Mouse (Mus musculus) CD4-positive helper T cell, adult 2 months (primary cell): ENCODE results near the gene Stk39.
A peak's percentile ranks its signal among the peaks of the same experiment; 100 is the strongest.

ENCODE experiments used
- DNase-seq: peaks from one replicate; pipeline ENCODE4 v3.0.0-alpha.2; 2012; ENCODE audit warnings: low read depth, missing footprints, low spot score

Stk39 gene

DNA sequence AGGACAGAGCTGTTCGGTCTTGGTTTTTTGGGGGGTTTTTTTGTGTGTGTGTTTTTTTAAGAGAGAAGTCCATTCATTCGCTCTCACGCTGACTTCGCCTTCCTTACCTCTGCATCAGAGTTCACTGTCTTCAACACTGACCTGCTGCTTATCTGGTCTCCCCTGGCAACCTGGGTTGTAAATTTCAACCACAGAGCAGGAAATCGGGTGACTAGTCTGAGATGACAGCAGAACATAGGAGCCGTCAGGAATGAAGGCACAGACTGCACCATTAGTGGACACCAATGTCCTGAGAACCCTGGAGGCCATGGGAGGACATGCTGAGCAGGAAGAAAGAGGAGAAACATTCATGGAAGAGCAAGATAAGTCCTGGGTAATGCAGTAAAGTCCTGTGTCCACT is 51.1 kb downstream of the Stk39 start:
- no peak for DNase-seq

DNA sequence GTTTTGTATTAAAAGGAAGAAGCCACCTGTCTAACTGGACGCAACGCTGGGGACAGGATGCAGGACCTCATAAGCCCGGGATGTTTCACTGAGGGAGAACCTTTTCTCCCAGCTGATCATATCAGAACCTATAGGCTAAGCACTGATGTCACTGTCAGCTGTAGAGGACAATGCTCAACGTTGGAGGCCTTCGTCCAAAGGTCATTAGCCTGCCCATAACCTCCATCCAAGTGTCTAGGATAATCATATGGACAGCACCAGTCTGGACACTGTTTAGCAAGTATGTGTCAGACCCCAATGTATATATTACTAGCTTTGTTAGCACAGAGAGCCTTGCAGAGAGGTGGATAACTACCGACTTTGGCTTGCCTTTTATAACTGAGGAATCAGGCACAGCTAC is 51.8 kb downstream of the Stk39 start:
- DNase-seq: no peak

DNA sequence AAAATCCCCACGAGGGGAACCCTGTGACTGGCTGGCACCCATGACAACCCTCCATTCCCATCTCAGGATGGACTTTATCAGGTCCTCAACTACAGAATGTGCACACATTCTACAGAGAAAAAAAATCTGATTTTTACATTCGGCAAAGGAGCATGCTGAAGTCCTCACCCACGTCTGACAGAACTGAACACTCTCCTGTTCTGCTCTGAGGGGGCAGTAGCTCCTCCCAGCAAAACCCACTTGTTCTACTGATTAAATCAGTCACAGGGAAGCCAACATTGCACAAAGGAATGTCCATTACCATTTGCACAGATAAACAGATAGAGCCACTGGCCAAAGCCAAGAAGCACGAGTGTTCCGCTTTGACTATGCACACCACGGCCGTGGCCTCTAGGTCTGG is 52.3 kb downstream of the Stk39 start:
- DNase-seq: no peak

DNA sequence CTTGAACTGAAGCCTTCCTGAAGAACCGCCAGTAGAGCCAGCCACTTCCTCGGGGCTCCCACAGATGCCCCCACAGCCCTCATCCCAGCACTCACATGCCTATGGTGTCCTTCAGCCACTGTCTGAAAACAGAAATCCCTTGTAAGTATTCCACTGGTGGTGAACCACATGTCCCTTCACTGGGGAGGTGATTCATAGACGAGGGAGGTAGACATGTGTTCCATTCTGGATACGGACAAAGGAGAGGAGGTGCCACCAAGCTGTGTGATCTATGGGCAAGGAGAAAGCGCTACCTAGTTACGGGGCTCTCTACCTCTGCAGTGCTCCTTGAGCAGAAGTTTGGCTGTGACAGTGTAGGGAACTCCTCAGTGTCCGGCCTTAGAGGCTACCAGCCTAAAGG is 52.9 kb downstream of the Stk39 start:
- no peak for DNase-seq

DNA sequence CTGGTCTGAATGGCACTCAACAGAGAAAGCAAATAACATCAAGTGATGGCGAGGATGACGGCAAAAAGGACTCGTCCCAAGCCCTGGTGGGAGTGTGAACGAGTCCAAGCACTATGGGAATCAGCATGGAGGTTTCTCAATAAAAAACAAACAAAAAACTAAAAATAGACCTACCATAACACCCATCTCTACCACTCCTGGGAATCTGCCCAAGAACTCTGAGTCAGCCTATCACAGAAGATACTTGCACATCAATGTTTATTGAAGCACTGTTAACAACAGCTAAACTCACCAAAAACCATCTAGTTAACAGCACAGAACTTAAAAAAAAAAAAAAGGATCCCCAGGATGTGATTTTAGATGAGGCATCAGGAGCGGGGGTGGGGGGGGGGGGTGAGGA is 55.0 kb downstream of the Stk39 start:
- no peak for DNase-seq

DNA sequence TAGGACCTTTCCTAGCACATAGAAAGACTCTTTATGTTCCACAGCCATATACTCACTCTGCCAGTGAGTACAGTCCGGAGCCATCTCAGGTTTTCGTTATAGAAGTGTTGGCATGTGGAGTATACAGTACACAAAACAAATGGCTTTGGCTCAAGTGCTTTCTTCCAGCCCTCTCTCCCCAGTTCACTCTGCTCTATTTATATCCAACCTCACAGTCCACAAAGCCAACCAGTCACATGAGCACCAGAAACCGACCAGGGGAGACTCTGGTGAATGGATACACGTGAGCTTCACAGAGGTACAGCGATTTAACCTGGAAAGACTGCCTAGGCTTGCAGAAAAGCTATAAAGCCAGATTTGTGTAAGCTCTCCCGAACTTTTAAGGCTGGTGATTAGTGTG is 56.4 kb downstream of the Stk39 start:
- no peak for DNase-seq

DNA sequence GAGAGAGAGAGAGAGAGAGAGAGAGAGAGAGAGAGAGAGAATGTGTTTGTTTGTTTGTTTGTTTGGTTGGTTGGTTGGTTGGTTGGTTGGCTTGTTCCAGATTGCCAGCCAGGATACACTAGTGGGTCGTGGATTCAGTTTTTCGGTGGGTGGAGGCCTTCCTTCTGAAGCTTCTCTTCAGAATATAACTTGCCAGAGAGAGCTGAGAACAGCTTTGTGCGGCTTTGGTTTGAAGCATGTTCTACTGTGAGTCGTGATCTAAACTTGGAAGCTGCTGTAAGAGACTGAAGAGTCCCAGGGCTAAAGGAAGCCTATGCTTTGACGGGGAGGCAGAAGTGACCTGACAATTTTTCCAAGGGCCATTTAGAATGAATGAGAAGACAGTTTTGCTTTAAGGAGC is 59.9 kb downstream of the Stk39 start:
- DNase-seq: no peak

DNA sequence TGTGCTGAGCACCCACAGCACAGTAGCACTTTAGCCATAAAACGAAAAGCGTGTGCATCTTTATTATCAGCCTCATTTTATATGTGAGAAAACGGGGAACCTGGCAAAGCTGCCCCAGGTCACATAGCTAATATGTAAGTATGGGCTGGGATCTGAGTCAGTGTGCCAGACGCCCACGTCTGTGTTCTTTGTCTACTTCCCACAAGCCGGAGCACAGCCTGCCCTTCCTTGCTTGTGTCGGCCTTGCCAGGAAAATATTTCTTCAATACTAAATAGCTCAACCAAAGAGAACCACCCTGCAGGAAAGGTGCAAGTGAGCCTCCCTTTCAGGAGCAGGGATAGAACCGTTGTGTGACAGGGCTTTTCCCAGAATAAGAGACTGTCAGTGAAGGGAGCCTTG is 60.9 kb downstream of the Stk39 start:
- no peak for DNase-seq

DNA sequence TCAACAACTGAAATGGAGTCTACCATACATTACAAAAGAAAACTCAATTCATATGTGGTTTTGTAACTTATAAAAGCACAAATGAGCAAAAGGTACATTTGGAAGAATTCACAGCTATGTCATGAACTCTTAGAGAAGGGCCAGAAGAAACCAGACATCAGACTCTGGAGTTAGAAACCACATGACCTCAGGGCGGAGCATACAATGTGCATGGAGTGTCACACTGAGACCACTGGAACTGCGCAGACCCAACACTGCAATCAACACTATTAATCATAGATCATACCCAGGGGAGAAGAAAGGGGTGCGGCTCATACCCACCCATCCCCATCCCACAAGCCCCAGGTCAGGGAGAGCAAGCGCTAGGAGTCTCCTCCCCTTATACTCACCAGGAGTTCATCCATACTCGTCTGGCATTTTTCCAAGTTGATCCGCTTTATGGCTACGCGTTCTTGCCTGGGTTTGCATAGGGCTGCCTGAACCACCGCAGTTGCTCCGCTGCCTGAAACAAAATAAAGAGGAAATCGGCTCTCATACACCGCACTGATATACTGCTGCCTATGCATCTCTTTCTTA is 62.3 kb downstream of the Stk39 start:
- no peak for DNase-seq

DNA sequence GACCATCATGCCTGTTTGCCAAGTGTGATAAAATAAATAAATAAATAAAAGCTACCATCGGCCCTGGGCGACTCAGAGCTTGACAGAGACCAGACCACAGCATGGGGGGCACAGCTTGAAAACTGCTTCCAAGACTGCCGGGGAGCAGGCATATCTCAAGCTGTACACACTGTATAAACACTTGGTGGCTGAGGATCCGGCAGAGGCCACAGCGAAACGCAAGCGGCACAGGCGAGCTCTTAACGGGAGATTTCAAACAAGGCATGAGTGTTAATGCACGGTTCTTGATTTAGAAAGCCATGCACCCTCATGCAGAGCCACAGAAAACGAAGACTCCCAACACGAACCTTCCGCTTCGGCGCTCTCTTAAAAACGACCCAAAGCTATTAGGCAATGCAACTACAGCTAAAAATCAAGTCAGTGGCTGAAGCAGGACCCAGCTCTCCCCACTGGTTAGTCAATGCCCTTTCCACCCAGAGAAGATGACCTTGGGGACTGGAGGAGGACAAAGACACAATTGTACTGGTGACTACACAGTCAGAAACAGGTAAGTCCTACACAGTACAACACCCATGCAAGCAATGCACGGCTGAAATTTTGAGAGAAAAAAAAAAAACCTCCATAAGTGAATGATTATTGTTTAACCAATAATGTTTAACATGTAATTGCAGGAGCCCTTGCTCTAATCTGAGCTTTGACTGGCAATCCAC is 63.6 kb downstream of the Stk39 start:
- no peak for DNase-seq

DNA sequence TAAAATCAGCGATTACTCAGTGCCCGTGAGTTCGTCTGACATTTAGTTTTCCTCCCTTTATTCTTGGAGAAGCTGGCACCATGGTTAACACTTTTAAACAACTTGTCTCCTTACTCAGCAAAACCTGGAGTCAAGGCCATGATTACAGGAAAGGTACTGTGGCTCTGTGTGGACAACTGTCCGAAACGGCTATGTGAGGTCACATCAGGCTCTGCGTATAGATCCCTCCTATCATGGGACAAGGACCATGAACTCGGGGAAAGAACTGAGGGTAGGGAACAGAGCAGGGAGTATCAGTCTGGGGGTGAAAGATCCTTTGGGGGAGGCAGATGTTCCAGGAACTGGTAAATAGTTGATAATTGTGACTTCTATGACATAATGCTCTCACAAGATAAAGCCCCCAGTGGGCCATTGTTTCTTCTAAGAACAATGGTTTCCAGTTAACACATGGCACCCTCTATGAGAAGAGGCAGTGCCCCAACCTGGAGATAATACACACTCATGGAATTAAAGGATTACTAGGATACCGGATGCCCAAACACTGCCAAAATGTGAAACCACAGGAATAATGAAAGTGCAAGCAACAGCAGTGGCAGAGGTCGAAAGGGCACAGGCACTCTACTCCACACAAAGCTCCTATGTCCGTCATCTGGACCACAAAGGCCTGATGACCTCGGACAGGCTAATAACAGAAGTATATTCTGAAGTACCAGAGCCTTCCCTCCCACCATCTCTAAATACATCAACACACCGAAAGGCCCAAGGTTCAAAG is 64.7 kb downstream of the Stk39 start:
- no peak for DNase-seq

DNA sequence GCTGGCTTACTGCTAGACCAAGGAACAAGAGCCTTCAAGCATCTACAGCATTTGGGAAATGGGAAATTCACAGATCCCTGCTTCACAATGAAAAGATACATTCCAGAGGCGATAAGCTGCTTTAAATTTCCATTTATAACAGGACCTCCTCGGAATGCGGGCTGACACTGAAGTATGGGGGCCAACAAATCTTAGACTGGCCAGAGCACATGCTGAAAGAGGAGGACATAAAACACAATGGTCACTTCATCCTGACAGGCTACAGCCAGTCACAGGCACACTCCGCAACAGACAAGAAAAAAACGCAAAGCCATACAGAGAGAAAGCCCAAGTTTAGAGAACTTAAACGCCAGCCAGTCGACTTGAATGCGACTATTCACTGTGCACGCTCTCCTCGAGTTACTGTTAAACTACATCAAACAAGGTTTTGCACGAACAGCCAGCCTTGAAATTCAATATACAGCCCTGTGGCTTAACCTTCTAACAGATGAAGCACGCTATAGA is 65.4 kb downstream of the Stk39 start:
- no peak for DNase-seq

DNA sequence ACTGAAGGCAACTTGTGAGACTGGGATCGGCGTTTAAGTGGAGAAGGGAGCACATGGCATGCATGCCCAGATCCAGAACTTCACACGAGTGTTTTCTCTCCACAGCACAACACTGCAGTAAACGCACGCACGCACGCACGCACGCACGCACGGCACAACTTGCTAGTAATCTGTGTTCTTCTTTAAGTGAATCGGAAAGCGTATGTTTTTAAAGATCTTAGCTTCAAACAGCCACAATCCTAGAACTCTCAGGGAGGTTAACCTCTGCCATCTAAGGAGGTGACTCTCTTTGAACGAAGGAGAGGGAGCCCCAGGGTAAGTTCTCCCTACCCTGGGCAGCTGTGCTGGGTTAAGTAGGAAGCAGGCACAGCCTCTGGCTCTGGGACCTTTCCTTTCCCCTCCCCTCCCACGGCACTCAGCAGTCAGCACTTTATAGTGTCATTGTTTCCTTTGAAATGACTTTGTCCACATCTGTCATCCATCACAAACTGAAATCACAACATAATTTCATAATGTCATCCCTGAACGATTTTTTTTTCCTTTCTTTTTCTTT is 66.8 kb downstream of the Stk39 start:
- DNase-seq: no peak

DNA sequence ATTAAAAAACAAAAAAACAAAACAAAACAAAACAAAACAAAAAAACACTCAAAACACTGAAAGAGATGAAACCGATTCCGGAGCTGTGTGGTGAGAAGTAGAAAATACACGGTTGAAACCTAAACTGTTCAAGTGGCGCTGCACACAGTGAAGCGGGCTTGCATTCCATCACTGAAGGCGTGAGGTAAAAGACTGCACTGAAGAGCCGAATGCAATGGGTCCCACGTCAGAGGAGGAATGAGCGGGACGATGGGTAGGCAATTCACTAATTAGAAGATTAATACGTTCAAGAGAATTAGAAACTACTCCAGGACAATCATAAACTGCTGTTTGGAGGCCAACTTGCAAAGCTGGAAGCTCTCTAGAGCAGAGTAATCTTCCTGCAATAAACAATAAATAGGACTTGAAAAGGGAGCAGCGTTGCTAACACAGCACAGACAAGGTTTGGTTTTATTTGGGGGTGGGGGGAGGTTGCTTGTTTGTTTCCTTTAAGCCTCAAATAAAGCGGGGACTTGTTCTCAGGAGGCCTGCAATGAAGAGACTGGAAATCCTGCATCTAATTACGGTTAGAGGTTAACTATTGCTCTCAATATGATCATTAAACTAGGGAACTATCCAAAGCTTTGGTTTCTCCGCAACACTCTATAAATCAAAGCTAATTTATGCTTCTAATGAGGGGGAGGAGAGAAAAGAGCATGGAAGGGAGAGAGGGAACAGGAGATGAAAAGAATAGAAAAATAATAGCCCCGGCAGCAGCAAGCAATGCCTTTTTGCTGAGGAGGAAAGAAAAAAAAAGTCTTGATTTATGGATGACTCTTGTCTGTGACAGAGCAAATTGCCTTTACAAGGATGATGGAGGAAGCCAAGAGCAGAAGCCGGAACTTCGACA is 67.5 kb downstream of the Stk39 start:
- no peak for DNase-seq

DNA sequence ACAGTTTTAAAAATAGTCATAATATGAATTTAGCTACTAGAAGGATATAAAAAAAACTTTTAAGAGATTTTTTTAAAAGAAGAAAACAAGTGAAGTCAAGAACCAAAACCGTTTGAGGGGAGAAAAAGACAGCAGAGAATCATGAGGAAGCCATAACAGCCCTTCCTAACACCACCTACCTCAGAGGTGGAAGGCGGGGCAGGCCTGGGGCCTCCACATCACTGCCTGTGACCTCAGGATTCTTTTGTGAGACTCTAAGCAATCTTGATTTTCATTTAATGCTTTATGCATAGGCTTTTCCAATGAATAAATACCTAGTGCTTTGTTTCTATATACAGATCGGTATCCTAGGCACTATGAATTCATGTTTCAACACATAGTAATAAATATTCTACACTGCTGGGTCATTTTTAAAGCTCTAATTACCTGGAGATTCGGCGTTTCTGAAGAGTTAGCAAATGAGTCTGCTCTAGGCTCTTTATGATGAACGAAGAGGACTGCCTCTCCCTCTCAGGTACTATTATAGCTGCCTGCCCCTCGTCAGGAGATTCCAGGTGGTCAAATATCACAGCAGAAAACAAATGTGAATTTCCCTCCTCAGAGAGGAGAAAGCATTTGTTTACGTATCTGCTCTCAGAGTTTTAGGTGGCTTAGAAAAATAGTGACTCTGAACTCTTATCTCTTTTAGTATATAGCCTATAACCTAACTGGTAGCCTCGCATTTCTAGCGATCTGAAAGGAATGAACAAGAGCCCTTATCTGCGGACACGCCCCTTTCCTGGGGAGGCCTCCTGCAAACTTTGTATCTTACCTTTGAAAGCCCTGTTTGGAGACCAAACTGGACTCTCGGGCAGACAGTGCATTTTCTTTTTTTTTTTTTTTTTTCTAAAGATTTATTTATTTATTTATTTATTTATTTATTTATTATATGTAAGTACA is 78.2 kb downstream of the Stk39 start:
- no peak for DNase-seq

DNA sequence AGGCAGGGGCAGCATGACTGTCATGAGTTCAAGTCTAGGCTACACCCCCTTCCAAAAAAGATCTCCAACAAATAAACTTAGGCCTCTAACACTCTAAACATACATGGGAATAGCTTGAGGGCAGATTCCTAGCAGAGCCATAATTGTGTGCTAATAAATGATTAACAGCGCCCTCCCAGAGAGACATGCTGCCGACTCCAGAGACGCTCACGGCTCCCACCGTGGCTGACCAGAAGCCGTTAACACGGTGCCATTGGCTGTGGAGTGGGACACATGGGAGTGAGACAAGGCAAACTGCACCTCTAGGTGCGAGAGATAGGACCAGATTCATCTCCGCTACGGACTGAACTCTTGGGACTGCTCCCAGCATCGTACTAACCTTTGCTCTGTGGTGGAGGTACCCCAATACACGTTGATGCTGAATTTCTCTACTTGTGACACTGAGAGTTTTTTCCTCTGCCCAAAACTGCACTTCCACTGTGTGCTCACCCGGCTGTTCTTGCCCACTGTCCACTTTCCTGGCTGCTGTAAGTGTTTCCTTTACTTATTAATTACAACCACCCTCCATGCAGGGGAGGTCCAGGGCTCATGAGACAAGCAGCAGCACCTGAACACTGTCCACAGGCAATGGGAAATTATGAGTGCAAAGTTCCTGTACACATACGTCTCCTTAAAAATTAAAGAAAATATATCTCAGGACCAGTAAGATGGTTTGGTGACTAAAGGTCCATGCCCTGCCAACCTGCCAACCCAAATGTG is 84.1 kb downstream of the Stk39 start:
- DNase-seq: no peak

DNA sequence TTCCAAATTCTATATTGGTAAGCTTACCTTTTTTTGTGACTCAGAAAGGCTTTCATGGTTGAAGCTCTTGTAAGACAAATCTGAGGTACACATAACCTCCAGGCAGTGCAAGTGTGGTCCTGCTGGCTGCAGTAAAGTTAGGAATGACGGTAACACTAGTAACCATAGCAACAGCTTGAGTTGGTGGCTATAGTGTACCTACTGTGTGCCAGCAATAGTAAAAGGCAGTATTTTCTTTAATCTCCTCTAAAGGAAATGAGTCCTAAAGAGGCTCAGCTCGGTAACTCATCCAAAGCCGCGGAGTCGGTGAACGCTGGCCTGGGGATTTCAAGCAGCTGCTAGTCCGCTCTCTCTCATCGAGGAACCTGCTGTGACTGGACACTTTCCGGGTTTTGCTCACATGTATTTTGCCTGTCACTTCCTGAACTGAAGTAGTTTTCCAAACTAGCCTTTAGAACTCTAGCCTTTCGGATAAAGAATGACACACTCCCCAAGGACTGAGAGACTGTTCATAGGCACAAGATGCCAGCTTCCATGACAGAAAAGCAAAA is 85.7 kb downstream of the Stk39 start:
- no peak for DNase-seq

DNA sequence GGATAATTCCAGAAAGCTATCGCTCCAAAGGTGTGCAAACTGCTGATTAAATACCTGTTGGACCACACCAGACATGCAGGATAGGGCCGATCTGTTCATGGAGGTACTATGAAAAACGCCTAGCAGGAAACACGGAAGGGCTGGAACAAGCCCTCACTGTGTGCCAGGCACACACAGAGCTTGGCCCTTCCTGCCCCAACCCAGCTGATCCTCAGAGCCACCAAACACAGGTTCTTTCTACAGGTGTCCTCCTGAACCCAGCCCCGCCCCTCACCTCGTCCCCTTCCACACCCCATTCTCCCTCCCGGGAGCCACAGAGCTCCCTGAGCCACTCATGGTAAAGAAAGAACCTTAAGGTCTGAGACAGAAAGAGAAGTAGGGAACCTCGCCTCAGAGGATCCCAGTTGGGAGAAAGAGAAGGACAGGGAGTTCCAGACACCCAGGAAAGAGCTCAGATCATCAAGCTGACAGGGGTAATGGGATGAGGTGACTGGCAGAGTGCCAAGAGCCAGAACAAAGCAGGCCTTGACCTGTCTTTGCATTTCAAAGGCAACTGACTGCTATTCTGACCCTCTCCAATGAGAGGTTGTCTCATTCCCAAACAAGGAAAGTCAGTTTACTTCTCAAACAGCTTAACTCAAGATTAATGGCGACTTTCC is 86.3 kb downstream of the Stk39 start:
- no peak for DNase-seq

DNA sequence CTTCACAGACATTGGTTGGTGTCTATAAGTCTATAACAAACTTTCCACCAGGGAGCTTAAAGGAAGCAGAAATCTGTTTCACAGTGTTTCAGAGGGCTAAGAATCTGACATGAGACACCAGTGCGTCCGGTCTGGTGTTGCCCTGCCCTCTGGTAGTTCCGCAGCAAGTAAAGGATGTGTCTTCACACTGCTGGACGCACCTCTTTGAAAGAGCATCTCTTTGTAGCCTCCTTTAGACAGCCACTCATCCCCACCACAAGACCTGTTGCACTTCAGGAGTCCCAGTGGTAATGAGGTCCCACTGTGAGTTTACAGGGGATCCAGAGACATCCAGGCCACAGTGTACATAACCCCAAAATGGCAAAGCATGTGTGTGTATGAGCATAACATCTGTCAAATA is 88.1 kb downstream of the Stk39 start:
- DNase-seq: peak; percentile 21
